Mouse (Mus musculus) limb, embryonic 10.5 days (tissue): ENCODE measurements at regions not wholly inside any gene's neighbourhood (a gene's known extent, or its start where the extent isn't known, plus 50 kb on each side); places are given as distances from the start of the nearest gene placed in this dataset.

Experiments used
- DNase-seq: peaks from one replicate; pipeline ENCODE4 v3.0.0-alpha.2; 2017; ENCODE audit warnings: low spot score
- H3K27ac ChIP-seq: fragments of 300-500 bp; sonication (generic); 2 replicates; pipeline ENCODE4 v1.5.1; 2016; ENCODE audit warnings: mild to moderate bottlenecking
- H3K27me3 ChIP-seq: fragments of 300-500 bp; sonication (generic); 2 replicates; pipeline ENCODE4 v1.6.1; 2016; ENCODE audit warnings: low read depth, mild to moderate bottlenecking; ENCODE audit not compliant: poor library complexity, severe bottlenecking
- H3K36me3 ChIP-seq: fragments of 300-500 bp; sonication (generic); 2 replicates; pipeline ENCODE4 v1.6.1; 2016; ENCODE audit warnings: mild to moderate bottlenecking, moderate library complexity
- H3K4me1 ChIP-seq: fragments of 300-500 bp; sonication (generic); 2 replicates; pipeline ENCODE4 v1.6.1; 2016
- H3K4me3 ChIP-seq: fragments of 300-500 bp; sonication (generic); 2 replicates; pipeline ENCODE4 v1.5.1; 2016; ENCODE audit warnings: mild to moderate bottlenecking, moderate library complexity
- H3K9me3 ChIP-seq: fragments of 300-500 bp; sonication (generic); replicated peaks from 2 replicates; pipeline ENCODE4 v1.6.1; 2016; ENCODE audit warnings: mild to moderate bottlenecking
- WGBS: fragments of 180-500 bp; shearing (Covaris S2); methylation state at CpG from one replicate; pipeline ENCODE4 v1.1.7; 2016; 5-methylcytosine and 5-hydroxymethylcytosine counted together

DNA sequence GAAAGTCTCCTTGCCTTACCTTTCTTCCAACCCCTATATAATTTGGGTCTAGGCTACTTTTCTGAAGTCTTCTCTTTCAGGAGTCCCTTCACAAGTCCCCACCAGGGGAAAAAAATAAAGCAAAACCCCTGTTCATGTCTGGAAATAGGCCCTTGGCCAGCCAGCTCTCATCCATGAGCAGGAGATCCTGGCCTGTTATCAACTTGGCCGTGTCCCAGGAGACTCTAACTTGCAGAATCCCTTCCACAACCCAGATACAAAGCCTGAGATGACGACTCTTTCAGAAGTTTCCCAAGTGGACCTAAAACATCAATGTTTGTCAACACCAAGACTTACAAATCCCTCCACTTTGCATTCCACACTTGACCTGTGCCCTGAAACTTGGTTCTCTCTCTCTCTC is 64.6 kb upstream of the Ankrd55 start:
- 88% methylated on average over 2 of the region's 2 CpGs for WGBS
- no peak for DNase-seq
- no peaks in the 10 kb centered on the region for H3K36me3 ChIP-seq

DNA sequence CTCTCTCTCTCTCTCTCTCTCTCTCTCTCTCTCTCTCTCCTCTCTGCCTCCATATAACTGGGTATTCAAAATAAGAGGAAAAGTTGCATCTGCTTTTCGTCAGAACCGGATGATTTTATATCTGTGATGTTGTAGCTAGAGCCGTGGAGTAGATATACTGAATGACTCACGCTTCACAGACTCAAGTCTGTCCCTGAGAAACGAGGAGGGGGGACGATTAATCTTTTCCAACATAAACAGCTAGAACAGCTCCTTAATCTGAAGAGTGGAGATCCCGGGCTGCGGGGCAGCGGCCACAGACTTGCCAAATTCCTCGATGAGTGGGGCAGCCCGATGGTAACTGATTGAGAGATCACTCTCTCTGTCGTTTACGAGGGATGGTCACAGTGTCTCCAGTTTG is 60.5 kb upstream of the Ankrd55 start:
- Histone ChIP-seq H3K27me3 (no peaks in the 10 kb centered on the region), H3K9me3 (no peaks in the 10 kb centered on the region), H3K36me3 (no peaks in the 10 kb centered on the region), H3K4me1 (no peaks in the 10 kb centered on the region), H3K4me3 (no peak overlapping the region), H3K27ac (no peak overlapping the region)
- WGBS, result 54% methylated on average over 13 of the region's 13 CpGs
- no peak for DNase-seq

More for the DNA sequence above, 64.6 kb upstream of the Ankrd55 start:
- H3K27ac ChIP-seq, result no peak overlapping the region
- no peaks in the 10 kb centered on the region for H3K27me3 ChIP-seq
- no peaks in the 10 kb centered on the region for H3K4me1 ChIP-seq
- no peaks in the 10 kb centered on the region for H3K9me3 ChIP-seq
- no peak overlapping the region for H3K4me3 ChIP-seq

DNA sequence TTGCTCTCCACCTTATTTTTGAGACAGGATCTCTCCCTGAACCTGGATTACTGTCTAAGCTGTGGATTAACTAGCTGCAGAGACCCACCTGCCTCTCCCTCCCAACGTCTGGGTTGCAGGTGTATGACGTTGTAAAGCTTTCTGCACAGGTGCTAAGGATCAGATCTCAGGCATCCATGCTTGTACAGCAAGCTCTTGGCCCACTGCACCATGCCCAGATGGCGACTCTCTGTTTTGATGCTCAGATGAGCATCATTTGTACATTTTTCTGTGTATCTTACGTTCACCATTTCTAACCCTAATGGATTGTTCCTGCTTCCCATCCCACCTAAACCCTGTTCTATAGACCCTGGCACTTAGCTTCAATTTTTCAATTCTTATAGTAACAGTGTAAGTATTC is 59.4 kb upstream of the Ankrd55 start:
- DNase-seq, result no peak
- no peaks in the 10 kb centered on the region for H3K27me3 ChIP-seq

DNA sequence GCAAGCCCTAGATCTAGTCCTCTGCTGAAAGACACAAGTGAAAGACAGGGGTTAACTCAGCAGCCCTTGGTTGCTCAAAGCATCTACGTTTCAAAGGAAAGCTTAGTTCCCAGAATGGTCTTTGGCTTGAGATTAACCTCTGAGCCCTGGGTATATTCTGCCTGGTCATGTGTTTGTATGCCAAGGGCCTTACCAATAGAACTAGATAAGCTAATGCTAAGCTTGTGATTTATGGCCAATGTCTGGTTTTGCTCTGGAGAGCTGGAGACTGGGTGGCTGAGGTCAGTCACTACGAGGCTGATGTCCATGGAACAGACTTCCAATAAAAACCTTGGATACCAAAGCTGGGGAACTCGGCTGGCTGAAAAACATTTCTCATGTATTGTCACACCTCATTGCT is 58.1 kb upstream of the Ankrd55 start:
- H3K27ac ChIP-seq, result no peak overlapping the region
- no peaks in the 10 kb centered on the region for H3K9me3 ChIP-seq
- H3K4me3 ChIP-seq, result no peak overlapping the region
- WGBS, result 36% methylated on average over 3 of the region's 3 CpGs
- DNase-seq, result no peak
- H3K4me1 ChIP-seq, result no peaks in the 10 kb centered on the region
- H3K27me3 ChIP-seq, result no peaks in the 10 kb centered on the region
- no peaks in the 10 kb centered on the region for H3K36me3 ChIP-seq

More for the DNA sequence above, 59.4 kb upstream of the Ankrd55 start:
- Histone ChIP-seq H3K36me3 (no peaks in the 10 kb centered on the region), H3K9me3 (no peaks in the 10 kb centered on the region), H3K4me1 (no peaks in the 10 kb centered on the region), H3K27ac (no peak overlapping the region), H3K4me3 (no peak overlapping the region)
- WGBS, result 82% methylated on average over 4 of the region's 4 CpGs

DNA sequence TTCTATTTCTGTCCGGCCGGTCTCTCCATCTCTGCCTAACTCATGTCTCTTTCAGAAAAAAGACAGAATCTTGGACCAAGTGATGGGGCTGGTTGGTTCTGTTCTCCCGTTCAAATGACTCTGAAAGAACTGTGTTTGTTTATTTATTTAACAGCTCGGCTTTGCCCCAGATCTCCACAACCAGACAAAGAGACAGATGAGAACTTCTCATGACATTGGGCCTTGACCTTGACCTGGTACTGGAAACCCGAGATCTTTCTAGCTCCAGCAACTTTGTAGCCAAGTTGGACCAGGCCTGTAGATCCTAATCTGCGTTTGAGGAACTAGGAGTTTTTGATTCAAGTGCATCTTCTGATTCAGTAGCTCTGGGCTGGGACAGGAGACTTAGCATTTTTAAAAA is 53.6 kb upstream of the Ankrd55 start:
- 84% methylated on average over 6 of the region's 6 CpGs for WGBS
- H3K4me1 ChIP-seq, result peaks cover 16% of the 10 kb centered on the region
- no peaks in the 10 kb centered on the region for H3K9me3 ChIP-seq
- H3K36me3 ChIP-seq, result no peaks in the 10 kb centered on the region
- no peak overlapping the region for H3K4me3 ChIP-seq
- H3K27me3 ChIP-seq, result no peaks in the 10 kb centered on the region
- DNase-seq, result no peak
- H3K27ac ChIP-seq, result no peak overlapping the region

DNA sequence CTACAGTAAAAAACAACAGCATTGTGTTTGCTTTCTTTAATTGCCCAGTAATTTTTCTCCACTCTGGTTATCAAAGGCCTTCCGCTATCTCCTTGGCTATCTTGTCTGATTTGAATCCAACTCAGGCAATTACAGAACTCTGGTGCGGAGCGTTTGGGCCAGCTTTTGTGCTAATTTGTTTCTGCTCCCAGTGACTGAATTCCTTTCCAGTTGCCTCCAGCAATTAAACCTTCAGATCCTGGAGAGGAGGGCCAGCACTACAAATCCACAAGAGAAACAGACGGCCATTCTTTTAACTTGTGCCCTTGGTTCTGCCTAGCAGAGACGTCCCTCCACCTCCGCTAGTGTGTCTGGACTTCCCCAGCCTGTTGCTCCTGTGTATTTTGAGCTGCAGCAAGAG is 51.3 kb upstream of the Ankrd55 start:
- no peaks in the 10 kb centered on the region for H3K9me3 ChIP-seq
- H3K4me3 ChIP-seq, result no peak overlapping the region
- peaks cover 25% of the 10 kb centered on the region for H3K4me1 ChIP-seq
- H3K27ac ChIP-seq, result no peak overlapping the region
- 47% methylated on average over 6 of the region's 6 CpGs for WGBS
- H3K36me3 ChIP-seq, result no peaks in the 10 kb centered on the region
- H3K27me3 ChIP-seq, result no peaks in the 10 kb centered on the region
- no peak for DNase-seq

DNA sequence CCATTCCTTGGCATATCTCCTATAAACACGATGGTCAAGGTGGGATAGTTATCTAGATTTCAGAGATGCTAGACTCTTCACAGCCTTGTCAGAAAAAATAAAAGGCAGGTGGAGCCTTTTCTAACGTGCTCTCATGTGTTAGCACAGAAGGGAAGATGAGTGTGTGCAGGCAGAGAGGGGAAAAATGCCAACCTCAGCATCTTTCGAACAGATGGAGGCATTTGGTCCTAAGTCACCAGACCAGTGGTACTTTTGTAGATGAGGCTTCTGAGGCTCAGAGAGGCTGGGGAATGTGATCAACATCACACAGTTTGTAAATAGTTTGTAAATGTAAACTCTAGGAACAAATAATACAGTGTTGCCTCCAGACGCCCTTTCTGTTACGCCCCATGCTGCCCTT is 50.9 kb upstream of the Ankrd55 start:
- Histone ChIP-seq H3K36me3 (no peaks in the 10 kb centered on the region), H3K27me3 (no peaks in the 10 kb centered on the region), H3K27ac (no peak overlapping the region), H3K9me3 (no peaks in the 10 kb centered on the region), H3K4me1 (peaks cover 26% of the 10 kb centered on the region), H3K4me3 (no peak overlapping the region)
- no peak for DNase-seq
- WGBS, result 71% methylated on average over 5 of the region's 5 CpGs

DNA sequence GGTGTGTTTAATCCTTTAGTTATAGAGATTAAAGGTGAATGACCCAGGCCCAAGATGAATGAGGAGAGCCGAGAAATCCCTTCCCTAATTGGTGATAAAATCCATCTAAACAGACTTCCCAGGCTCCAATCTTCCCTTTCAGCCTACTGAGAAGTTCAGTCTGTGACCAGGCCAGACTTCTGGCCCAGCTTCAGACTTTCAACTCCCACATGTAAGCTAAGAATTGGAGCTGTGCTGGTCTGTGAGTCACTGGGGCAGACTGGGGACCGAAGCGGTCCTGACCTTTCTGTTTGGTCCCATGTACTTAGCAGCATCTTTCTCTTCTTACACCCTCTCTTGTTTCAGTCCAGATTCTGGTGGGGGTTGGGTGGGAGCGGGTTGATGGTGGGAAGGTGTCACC is 50.3 kb upstream of the Ankrd55 start:
- no peak overlapping the region for H3K27ac ChIP-seq
- H3K4me3 ChIP-seq, result no peak overlapping the region
- no peak for DNase-seq
- H3K9me3 ChIP-seq, result no peaks in the 10 kb centered on the region
- WGBS, result 54% methylated on average over 4 of the region's 4 CpGs
- no peaks in the 10 kb centered on the region for H3K27me3 ChIP-seq
- peaks cover 26% of the 10 kb centered on the region for H3K4me1 ChIP-seq
- no peaks in the 10 kb centered on the region for H3K36me3 ChIP-seq
